Mouse (Mus musculus): ENCODE results near the gene Tkt.

DNA sequence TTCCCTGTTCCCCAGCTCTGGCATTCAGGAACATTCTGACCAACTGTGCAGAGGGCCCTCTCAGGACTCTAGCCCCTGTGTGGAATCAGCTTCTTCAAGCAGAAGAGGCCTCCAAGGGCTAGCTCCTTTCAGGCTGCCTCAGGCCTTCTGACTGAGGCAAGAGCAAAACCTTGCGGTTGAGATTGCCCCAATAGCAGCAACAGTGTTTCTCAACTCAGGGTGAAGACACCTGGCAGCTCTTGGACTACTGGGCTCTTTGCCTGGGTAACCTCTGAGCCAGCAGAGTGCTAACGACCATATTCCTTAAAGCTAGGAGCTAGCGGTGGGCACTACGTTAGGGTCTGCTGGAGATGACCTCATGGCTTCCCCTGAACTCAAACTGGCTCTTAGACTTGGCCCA is 5.0 kb downstream of the Tkt start:
- TF ChIP-seq EP300 (IDR thresholded peaks at IDR 0.05; ENCODE audit: low read depth) (no peak), CTCF (IDR thresholded peaks at IDR 0.05; ENCODE audit: low read depth) (no peak)
